Mouse (Mus musculus) forebrain, embryonic 14.5 days (tissue): ENCODE measurements around the gene Shroom3. TPM values are rescaled to one million over a fixed set of nuclear protein-coding genes. Genes with fewer than 3 reads are reported as not detected.
"Not testable (repeated sequence)": the region's sequence is repeated elsewhere in the genome, so short reads cannot be mapped to it uniquely, and the experiment has no call there.

ENCODE experiments used
- ATAC-seq: fragments of 200-750 bp; cut with Nextera tagmentation; 2 replicates; pipeline ENCODE4 v1.8.0; 2017; ENCODE audit warnings: mild to moderate bottlenecking, moderate library complexity
- DNase-seq: peaks from one replicate; pipeline ENCODE4 v3.0.0-alpha.2; 2015; ENCODE audit warnings: low spot score
- H3K27ac ChIP-seq: fragments of 300-500 bp; sonication (generic); 2 replicates; pipeline ENCODE4 v1.5.1; 2014; ENCODE audit warnings: low read depth, mild to moderate bottlenecking, control low read depth, low read length, moderate library complexity
- H3K27me3 ChIP-seq: fragments of 300-500 bp; sonication (generic); replicated peaks from 2 replicates; pipeline ENCODE4 v1.6.1; 2014; ENCODE audit warnings: low read length, control low read depth, mixed read lengths; ENCODE audit not compliant: control insufficient read depth, insufficient read depth
- H3K36me3 ChIP-seq: fragments of 300-500 bp; sonication (generic); 2 replicates; pipeline ENCODE4 v1.6.1; 2014; ENCODE audit warnings: low read length, control low read depth; ENCODE audit not compliant: control insufficient read depth, insufficient read depth
- H3K4me1 ChIP-seq: fragments of 300-500 bp; sonication (generic); 2 replicates; pipeline ENCODE4 v1.6.1; 2014; ENCODE audit warnings: antibody characterized with exemption, low read length, control low read depth; ENCODE audit not compliant: control insufficient read depth, insufficient read depth
- H3K4me2 ChIP-seq: fragments of 300-500 bp; sonication (generic); 2 replicates; pipeline ENCODE4 v1.6.1; 2014; ENCODE audit warnings: mild to moderate bottlenecking, control low read depth, low read length
- H3K4me3 ChIP-seq: fragments of 300-500 bp; sonication (generic); 2 replicates; pipeline ENCODE4 v1.5.1; 2014; ENCODE audit warnings: low read depth, low read length, control low read depth
- H3K9ac ChIP-seq: fragments of 300-500 bp; sonication (generic); 2 replicates; pipeline ENCODE4 v1.6.1; 2014; ENCODE audit warnings: mild to moderate bottlenecking, low read length, control low read depth, moderate library complexity
- H3K9me3 ChIP-seq: fragments of 300-500 bp; sonication (generic); replicated peaks from 2 replicates; pipeline ENCODE4 v1.6.1; 2016; ENCODE audit warnings: low read length, control low read depth, mixed read lengths; ENCODE audit not compliant: control insufficient read depth
- WGBS: fragments of 180-500 bp; shearing (Covaris S2); extraction: QIAGEN DNeasy Blood & Tissue Kit; methylation state at CpG from one replicate; pipeline ENCODE4 v1.1.7; 2014; 5-methylcytosine and 5-hydroxymethylcytosine counted together
- polyA plus RNA-seq: library from polyadenylated mRNA; unstranded; fragments of >200 nt; fragmentation: Nextera tagmentation; extraction: Ambion mirVana; gene quantifications from 2 replicates; pipeline ENCODE4 v1.2.1, GENCODE M21; 2014

Gene Shroom3
- polyA plus RNA-seq, 1 experiment from 2014 or later, result 1.6 TPM

- Histone ChIP-seq H3K9ac (no peak overlapping the region), H3K4me2 (no peak overlapping the region), H3K27me3 (no peaks in the 10 kb centered on the region), H3K4me1 (peaks cover 16% of the 10 kb centered on the region; the same call in 1 of the 2 replicates), H3K9me3 (no peaks in the 10 kb centered on the region), H3K36me3 (0 out of 2 replicates have a peak, but pooled peaks cover 6% of the 10 kb centered on the region), H3K27ac (no peak overlapping the region), H3K4me3 (no peak overlapping the region)
- WGBS, result 97% methylated on average over 8 of the region's 8 CpGs
- no peak for ATAC-seq
- DNase-seq, result no peak
Measured at GRCm38 (mm10) chr5:92920984-92921383, 237.7 kb downstream of the Shroom3 start.

GRCm38 (mm10) chr5:92921728-92922127, 238.5 kb downstream of the Shroom3 start:
- 84% methylated on average over 8 of the region's 8 CpGs for WGBS
- Histone ChIP-seq H3K27ac (no peak overlapping the region), H3K4me3 (no peak overlapping the region), H3K9me3 (no peaks in the 10 kb centered on the region), H3K4me2 (no peak overlapping the region), H3K4me1 (peaks cover 12% of the 10 kb centered on the region; the same call in 1 of the 2 replicates), H3K36me3 (0 out of 2 replicates have a peak, but pooled peaks cover 6% of the 10 kb centered on the region), H3K27me3 (no peaks in the 10 kb centered on the region), H3K9ac (no peak overlapping the region)
- DNase-seq (no peak), ATAC-seq (no peak)

GRCm38 (mm10) chr5:92922981-92923380, 239.7 kb downstream of the Shroom3 start:
- not testable (repeated sequence) for H3K4me3 ChIP-seq, H3K9me3 ChIP-seq, H3K36me3 ChIP-seq, DNase-seq, H3K27me3 ChIP-seq, H3K9ac ChIP-seq, ATAC-seq, H3K4me2 ChIP-seq, H3K27ac ChIP-seq
- peaks cover 12% of the 10 kb centered on the region; the same call in 1 of the 2 replicates for H3K4me1 ChIP-seq
- WGBS, result 95% methylated on average over 5 of the region's 5 CpGs

GRCm38 (mm10) chr5:92924851-92925477, 241.7 kb downstream of the Shroom3 start:
- 0 out of 2 replicates have a peak, but pooled peaks cover 4% of the 10 kb centered on the region for H3K4me1 ChIP-seq
- 0 out of 2 replicates have a peak, but pooled peaks cover 6% of the 10 kb centered on the region for H3K36me3 ChIP-seq
- peak; percentile 26; the same call in 1 of the 2 replicates for ATAC-seq
- 0 out of 2 replicates have a peak overlapping the region, but pooled peaks have one; percentile 1 for H3K9ac ChIP-seq
- no peaks in the 10 kb centered on the region for H3K9me3 ChIP-seq
- no peak overlapping the region for H3K4me3 ChIP-seq
- DNase-seq, result no peak
- no peaks in the 10 kb centered on the region for H3K27me3 ChIP-seq
- no peak overlapping the region for H3K27ac ChIP-seq
- WGBS, result 13% methylated on average over 17 of the region's 17 CpGs
- H3K4me2 ChIP-seq, result peak overlapping the region; percentile 20

GRCm38 (mm10) chr5:92927667-92928066, 244.4 kb downstream of the Shroom3 start:
- Histone ChIP-seq H3K4me3 (no peak overlapping the region), H3K9me3 (no peaks in the 10 kb centered on the region), H3K27ac (no peak overlapping the region), H3K4me2 (no peak overlapping the region), H3K4me1 (0 out of 2 replicates have a peak, but pooled peaks cover 4% of the 10 kb centered on the region), H3K27me3 (no peaks in the 10 kb centered on the region), H3K36me3 (0 out of 2 replicates have a peak, but pooled peaks cover 4% of the 10 kb centered on the region), H3K9ac (no peak overlapping the region)
- ATAC-seq (no peak), DNase-seq (no peak)
- WGBS, result 86% methylated on average over 10 of the region's 10 CpGs

- Histone ChIP-seq H3K4me3 (no peak overlapping the region), H3K9me3 (no peaks in the 10 kb centered on the region), H3K9ac (no peak overlapping the region), H3K27ac (no peak overlapping the region), H3K36me3 (no peaks in the 10 kb centered on the region), H3K4me1 (no peaks in the 10 kb centered on the region), H3K27me3 (no peaks in the 10 kb centered on the region), H3K4me2 (no peak overlapping the region)
- no peak for ATAC-seq
- 89% methylated on average over 6 of the region's 6 CpGs for WGBS
- DNase-seq, result no peak
Measured at GRCm38 (mm10) chr5:92930557-92930956, 247.3 kb downstream of the Shroom3 start.

GRCm38 (mm10) chr5:92931298-92931697, 248.1 kb downstream of the Shroom3 start:
- H3K27me3 ChIP-seq, result no peaks in the 10 kb centered on the region
- 73% methylated on average over 16 of the region's 16 CpGs for WGBS
- no peak overlapping the region for H3K4me2 ChIP-seq
- H3K36me3 ChIP-seq, result no peaks in the 10 kb centered on the region; the same call in 1 of the 2 replicates
- H3K9ac ChIP-seq, result no peak overlapping the region
- DNase-seq (no peak), ATAC-seq (no peak)
- no peaks in the 10 kb centered on the region for H3K9me3 ChIP-seq
- no peaks in the 10 kb centered on the region for H3K4me1 ChIP-seq
- H3K4me3 ChIP-seq, result no peak overlapping the region
- no peak overlapping the region for H3K27ac ChIP-seq

GRCm38 (mm10) chr5:92933010-92933409, 249.8 kb downstream of the Shroom3 start:
- ATAC-seq (no peak), DNase-seq (no peak)
- no peak overlapping the region for H3K27ac ChIP-seq
- H3K27me3 ChIP-seq, result no peaks in the 10 kb centered on the region
- H3K9ac ChIP-seq, result no peak overlapping the region
- no peak overlapping the region for H3K4me3 ChIP-seq
- 82% methylated on average over 10 of the region's 10 CpGs for WGBS
- H3K9me3 ChIP-seq, result no peaks in the 10 kb centered on the region
- H3K36me3 ChIP-seq, result no peaks in the 10 kb centered on the region; the same call in 1 of the 2 replicates
- H3K4me2 ChIP-seq, result no peak overlapping the region
- no peaks in the 10 kb centered on the region for H3K4me1 ChIP-seq

- no peak overlapping the region for H3K9ac ChIP-seq
- H3K27ac ChIP-seq, result no peak overlapping the region
- no peaks in the 10 kb centered on the region for H3K9me3 ChIP-seq
- H3K4me2 ChIP-seq, result no peak overlapping the region
- no peak for DNase-seq
- H3K4me3 ChIP-seq, result no peak overlapping the region
- 89% methylated on average over 7 of the region's 7 CpGs for WGBS
- H3K36me3 ChIP-seq, result no peaks in the 10 kb centered on the region; the same call in 1 of the 2 replicates
- no peak for ATAC-seq
- no peaks in the 10 kb centered on the region for H3K27me3 ChIP-seq
- H3K4me1 ChIP-seq, result no peaks in the 10 kb centered on the region
Measured at GRCm38 (mm10) chr5:92933599-92934217, 250.5 kb downstream of the Shroom3 start.
